ENCODE assay signal across 15 mouse cellular contexts in genomic region chr11:63454910-63455531, GRCm38 (mm10).
A peak's percentile ranks its signal among the peaks of the same experiment; 100 is the strongest.
DNase-seq lines count a peak whose midpoint lies in the region; ATAC-seq and TF ChIP-seq lines count a peak whose summit lies in the region.
"Had no signal": no experiment of that assay in that cellular context is flagged by ENCODE, and none has a peak within 500 bp of the region (broad histone marks: within the 10 kb centered on the region; RNA-seq: fewer than 3 reads in every experiment).

No protein-coding gene starts in this region.

- H3K36me3 ChIP-seq in midbrain, embryonic 10.5 days: peaks cover 3% of the 10 kb centered on the region; the same call in 1 of the 2 replicates
- no peaks in the 10 kb centered on the region for H3K36me3 ChIP-seq in midbrain, embryonic 16.5 days (ENCODE audit: control insufficient read depth, insufficient read depth, low read length)
- no peaks in the 10 kb centered on the region for H3K36me3 ChIP-seq in embryonic facial prominence, embryonic 13.5 days
- H3K36me3 ChIP-seq in hindbrain, embryonic 16.5 days (ENCODE audit: control insufficient read depth, insufficient read depth, low read length): no peaks in the 10 kb centered on the region
- H3K36me3 ChIP-seq in liver, postnatal 0 days (replicated peaks; ENCODE audit: insufficient read depth, low read length): no peaks in the 10 kb centered on the region

- TF ChIP-seq EP300 in liver, postnatal 0 days (IDR thresholded peaks at IDR 0.05; ENCODE audit: low read depth): no peak

- TF ChIP-seq CTCF in liver, postnatal 0 days (IDR thresholded peaks at IDR 0.05; ENCODE audit: low read depth): no peak

- H3K9ac ChIP-seq in midbrain, embryonic 16.5 days (ENCODE audit: low read depth, low read length): no peak overlapping the region
- H3K9ac ChIP-seq in embryonic facial prominence, embryonic 13.5 days: no peak overlapping the region
- no peak overlapping the region for H3K9ac ChIP-seq in hindbrain, embryonic 16.5 days (ENCODE audit: low read depth, low read length)
- no peak overlapping the region for H3K9ac ChIP-seq in liver, postnatal 0 days (replicated peaks)

- H3K4me3 ChIP-seq in midbrain, embryonic 10.5 days: 0 out of 2 replicates have a peak overlapping the region, but pooled peaks have one; percentile 18
- H3K4me3 ChIP-seq in midbrain, embryonic 16.5 days (ENCODE audit: low read depth, low read length): no peak overlapping the region
- no peak overlapping the region for H3K4me3 ChIP-seq in embryonic facial prominence, embryonic 13.5 days
- no peak overlapping the region for H3K4me3 ChIP-seq in hindbrain, embryonic 16.5 days (ENCODE audit: low read length)
- H3K4me3 ChIP-seq in liver, postnatal 0 days (ENCODE audit: low read depth, low read length): no peak overlapping the region
- H3K4me3 ChIP-seq: gastrocnemius, adult 2 months had no signal

- H3K4me2 ChIP-seq in midbrain, embryonic 16.5 days (ENCODE audit: low read length): no peak overlapping the region
- no peak overlapping the region for H3K4me2 ChIP-seq in embryonic facial prominence, embryonic 13.5 days
- H3K4me2 ChIP-seq in hindbrain, embryonic 16.5 days (ENCODE audit: low read length): no peak overlapping the region
- no peak overlapping the region for H3K4me2 ChIP-seq in liver, postnatal 0 days (ENCODE audit: low read depth, low read length)

- peak overlapping the region; percentile 83 for H3K27ac ChIP-seq in midbrain, embryonic 10.5 days (replicated peaks)
- no peak overlapping the region for H3K27ac ChIP-seq in midbrain, embryonic 16.5 days (ENCODE audit: low read length)
- H3K27ac ChIP-seq in embryonic facial prominence, embryonic 13.5 days: 0 out of 2 replicates have a peak overlapping the region, but pooled peaks have one; percentile 16
- no peak overlapping the region for H3K27ac ChIP-seq in hindbrain, embryonic 16.5 days (ENCODE audit: low read depth, low read length)
- H3K27ac ChIP-seq in liver, postnatal 0 days (ENCODE audit: low read depth): no peak overlapping the region
- H3K27ac ChIP-seq: gastrocnemius, adult 2 months; stomach, postnatal 0 days had no signal

- H3K9me3 ChIP-seq in midbrain, embryonic 10.5 days (replicated peaks): peaks cover 10% of the 10 kb centered on the region
- no peaks in the 10 kb centered on the region for H3K9me3 ChIP-seq in midbrain, embryonic 16.5 days (replicated peaks; ENCODE audit: control insufficient read depth, low read length, poor library complexity, severe bottlenecking)
- no peaks in the 10 kb centered on the region for H3K9me3 ChIP-seq in embryonic facial prominence, embryonic 13.5 days
- peaks cover 4% of the 10 kb centered on the region; the same call in 1 of the 2 replicates for H3K9me3 ChIP-seq in hindbrain, embryonic 16.5 days (ENCODE audit: control insufficient read depth, low read length)
- H3K9me3 ChIP-seq in liver, postnatal 0 days (ENCODE audit: low read length): no peaks in the 10 kb centered on the region; the same call in 1 of the 2 replicates

- H3K27me3 ChIP-seq in midbrain, embryonic 10.5 days (ENCODE audit: low read depth, poor library complexity, severe bottlenecking): peaks cover 54% of the 10 kb centered on the region
- H3K27me3 ChIP-seq in midbrain, embryonic 16.5 days (ENCODE audit: control insufficient read depth, insufficient read depth, low read depth, low read length): no peaks in the 10 kb centered on the region
- no peaks in the 10 kb centered on the region for H3K27me3 ChIP-seq in embryonic facial prominence, embryonic 13.5 days
- no peaks in the 10 kb centered on the region; the same call in 1 of the 2 replicates for H3K27me3 ChIP-seq in hindbrain, embryonic 16.5 days (replicated peaks; ENCODE audit: control insufficient read depth, insufficient read depth, low read length)
- H3K27me3 ChIP-seq in liver, postnatal 0 days (ENCODE audit: insufficient read depth, low read length): no peaks in the 10 kb centered on the region

- peak; percentile 74 for DNase-seq in midbrain, embryonic 10.5 days (ENCODE audit: low spot score)
- DNase-seq in retina, embryonic 14.5 days (ENCODE audit: low spot score): peak; percentile 85
- DNase-seq in liver, postnatal 0 days: no peak
- no peak for DNase-seq in urinary bladder, postnatal 36 days (ENCODE audit: low spot score in 2 of 2)
- no peak for DNase-seq in thymus, postnatal 4 days
- DNase-seq: cerebellum, adult 8-10 months; gastrocnemius, adult 2 months; kidney, adult 2 months; liver had no signal

- ATAC-seq in midbrain, embryonic 16.5 days: no peak
- no peak for ATAC-seq in embryonic facial prominence, embryonic 13.5 days (ENCODE audit: insufficient number of reproducible peaks, insufficient read depth, low FRiP score, low TSS enrichment, low read depth)
- ATAC-seq in hindbrain, embryonic 16.5 days: peak; percentile 54; the same call in 1 of the 2 replicates
- ATAC-seq in liver, postnatal 0 days: no peak
- ATAC-seq: lung, postnatal 0 days; Patski had no signal

- peaks cover 39% of the 10 kb centered on the region for H3K4me1 ChIP-seq in midbrain, embryonic 10.5 days
- peaks cover 6% of the 10 kb centered on the region for H3K4me1 ChIP-seq in midbrain, embryonic 16.5 days (ENCODE audit: control insufficient read depth, insufficient read depth, low read length)
- peaks cover 8% of the 10 kb centered on the region; the same call in 1 of the 2 replicates for H3K4me1 ChIP-seq in embryonic facial prominence, embryonic 13.5 days
- peaks cover 5% of the 10 kb centered on the region; the same call in 1 of the 2 replicates for H3K4me1 ChIP-seq in hindbrain, embryonic 16.5 days (ENCODE audit: control insufficient read depth, insufficient read depth, low read depth, low read length)
- no peaks in the 10 kb centered on the region for H3K4me1 ChIP-seq in liver, postnatal 0 days (ENCODE audit: insufficient read depth)

- 5% methylated on average over 17 of the region's 17 CpGs for WGBS in midbrain, embryonic 10.5 days
- WGBS in midbrain, embryonic 16.5 days: 12% methylated on average over 17 of the region's 17 CpGs
- 24% methylated on average over 17 of the region's 17 CpGs for WGBS in embryonic facial prominence, embryonic 13.5 days
- WGBS in hindbrain, embryonic 16.5 days: 13% methylated on average over 17 of the region's 17 CpGs
- WGBS in liver, postnatal 0 days (ENCODE audit: insufficient replicate concordance): 38% methylated on average over 17 of the region's 17 CpGs

Comparison
In these comparisons a context has a peak if more than half of its experiments do, and no peak if none do; other contexts are left out.
1. H3K27ac ChIP-seq: peak in midbrain, embryonic 10.5 days (single experiment) and embryonic facial prominence, embryonic 13.5 days (single experiment); none in midbrain, embryonic 16.5 days (single experiment), hindbrain, embryonic 16.5 days (single experiment) and liver, postnatal 0 days (single experiment).
2. DNase-seq: peak in midbrain, embryonic 10.5 days (single experiment) and retina, embryonic 14.5 days (single experiment); none in liver, postnatal 0 days (single experiment), urinary bladder, postnatal 36 days (0 of 2) and thymus, postnatal 4 days (single experiment).